Mouse (Mus musculus) megakaryocyte, adult 5-6 weeks (primary cell): ENCODE results near the gene Foxo1. TPM values are rescaled to one million over a fixed set of nuclear protein-coding genes. Genes with fewer than 3 reads are reported as not detected.
A peak's percentile ranks its signal among the peaks of the same experiment; 100 is the strongest.

Source experiments
- ATAC-seq: 2 replicates; pipeline ENCODE4 v1.8.0; 2016; ENCODE audit warnings: mild to moderate bottlenecking, inconsistent platforms; ENCODE audit not compliant: poor library complexity, severe bottlenecking
- total RNA-seq, 2 experiments: library from RNA; stranded (forward) in 1 of 2; stranded (reverse) in 1 of 2; fragments of 153-499, 151-499 nt in 1 of 2; fragments of 221-1000, 200-1000 nt in 1 of 2; gene quantifications; 2 replicates each; pipeline versions ENCODE4 v1.2.3 to v1.2.4; 2015 to 2017

Foxo1 gene
- total RNA-seq, 2 experiments from 2014 or later: 1.6 to 10.0 TPM

- ATAC-seq: no peak
Measured at GRCm38 (mm10) chr3:52357265-52357953, 89.3 kb downstream of the Foxo1 start.

GRCm38 (mm10) chr3:52364576-52364975, 96.4 kb downstream of the Foxo1 start:
- no peak for ATAC-seq

DNA sequence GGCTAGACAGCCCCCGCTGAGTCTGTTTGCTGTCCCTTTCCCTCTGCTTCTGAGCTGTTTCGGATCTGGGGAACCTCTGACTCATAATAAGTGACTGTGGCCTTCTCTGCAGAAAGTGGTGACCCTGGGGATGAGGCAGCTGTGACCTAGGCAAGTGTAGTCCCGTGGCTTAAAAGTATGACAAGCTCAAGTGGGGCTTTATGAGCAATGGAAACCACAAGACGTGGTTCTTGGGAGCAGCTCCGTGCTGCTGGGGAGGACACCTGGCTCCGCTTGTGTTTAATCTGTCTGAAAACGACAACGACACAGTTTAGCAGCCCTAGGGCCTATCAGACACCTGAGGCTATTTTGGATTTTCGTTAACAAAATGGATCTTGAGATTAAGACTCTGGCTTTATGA, 101.1 kb downstream of the Foxo1 start:
- ATAC-seq: no peak

- ATAC-seq: no peak
Measured at GRCm38 (mm10) chr3:52369881-52370428, 101.8 kb downstream of the Foxo1 start.

DNA sequence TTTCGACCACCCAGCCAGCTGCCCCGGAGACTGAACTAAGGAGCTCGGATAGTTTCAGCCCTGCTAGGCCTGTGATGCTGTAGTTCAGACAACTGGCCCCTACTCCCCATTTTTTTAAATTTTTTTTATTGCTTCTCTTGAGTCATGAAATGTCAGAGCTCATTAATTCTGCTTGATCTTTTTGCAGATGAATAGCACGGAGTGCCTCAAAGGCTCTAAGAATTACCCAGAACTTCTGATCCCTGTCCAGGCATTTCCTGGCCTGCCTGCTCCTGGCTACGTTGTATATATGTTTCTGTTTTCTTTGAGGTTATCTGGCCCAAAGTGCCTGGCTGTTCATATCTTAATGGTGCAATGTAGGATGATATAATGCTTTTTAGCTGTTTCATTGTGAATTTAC, 108.8 kb downstream of the Foxo1 start:
- ATAC-seq: no peak

DNA sequence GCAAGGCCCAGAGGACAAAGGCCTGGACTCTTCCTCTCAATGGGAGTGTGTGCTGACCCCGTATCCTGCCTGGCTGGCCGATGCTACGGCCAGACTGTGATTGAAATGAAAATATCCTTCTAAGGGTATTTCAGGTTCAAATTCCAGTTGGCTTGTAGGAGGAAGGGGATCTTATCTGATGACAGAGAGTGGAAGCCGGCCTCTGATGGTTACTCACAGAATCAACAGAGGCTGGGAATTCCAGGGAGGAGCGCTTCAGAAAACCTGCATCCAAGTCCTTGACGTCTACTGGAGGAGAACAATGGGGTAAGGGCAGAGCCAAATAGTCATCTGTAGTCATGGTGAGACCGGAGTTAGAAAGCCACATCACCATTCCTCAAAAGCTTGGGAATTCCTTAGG, 115.2 kb downstream of the Foxo1 start:
- ATAC-seq: no peak

- no peak for ATAC-seq
Measured at GRCm38 (mm10) chr3:52386343-52386742, 118.2 kb downstream of the Foxo1 start.

DNA sequence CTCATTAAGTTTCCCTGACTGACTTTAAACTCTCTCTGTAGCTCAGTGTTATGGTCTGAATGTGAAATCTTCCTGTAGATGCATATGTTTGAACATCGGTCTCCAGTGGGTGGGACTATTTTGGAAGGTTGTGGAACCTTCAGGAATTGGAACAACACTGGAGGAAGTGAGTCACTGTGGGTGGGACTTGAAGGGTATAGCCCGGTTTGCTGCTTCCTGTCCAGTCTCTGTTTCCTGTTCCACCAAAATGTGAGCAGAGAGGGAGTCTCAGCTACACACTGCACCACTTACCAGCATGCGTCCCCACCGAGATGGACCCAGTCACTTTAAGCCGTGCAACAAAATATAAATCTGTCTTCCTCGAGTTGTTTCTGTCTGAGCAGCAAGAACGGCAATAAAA, 122.2 kb downstream of the Foxo1 start:
- ATAC-seq: peak; percentile 49; the same call in 1 of the 2 replicates

DNA sequence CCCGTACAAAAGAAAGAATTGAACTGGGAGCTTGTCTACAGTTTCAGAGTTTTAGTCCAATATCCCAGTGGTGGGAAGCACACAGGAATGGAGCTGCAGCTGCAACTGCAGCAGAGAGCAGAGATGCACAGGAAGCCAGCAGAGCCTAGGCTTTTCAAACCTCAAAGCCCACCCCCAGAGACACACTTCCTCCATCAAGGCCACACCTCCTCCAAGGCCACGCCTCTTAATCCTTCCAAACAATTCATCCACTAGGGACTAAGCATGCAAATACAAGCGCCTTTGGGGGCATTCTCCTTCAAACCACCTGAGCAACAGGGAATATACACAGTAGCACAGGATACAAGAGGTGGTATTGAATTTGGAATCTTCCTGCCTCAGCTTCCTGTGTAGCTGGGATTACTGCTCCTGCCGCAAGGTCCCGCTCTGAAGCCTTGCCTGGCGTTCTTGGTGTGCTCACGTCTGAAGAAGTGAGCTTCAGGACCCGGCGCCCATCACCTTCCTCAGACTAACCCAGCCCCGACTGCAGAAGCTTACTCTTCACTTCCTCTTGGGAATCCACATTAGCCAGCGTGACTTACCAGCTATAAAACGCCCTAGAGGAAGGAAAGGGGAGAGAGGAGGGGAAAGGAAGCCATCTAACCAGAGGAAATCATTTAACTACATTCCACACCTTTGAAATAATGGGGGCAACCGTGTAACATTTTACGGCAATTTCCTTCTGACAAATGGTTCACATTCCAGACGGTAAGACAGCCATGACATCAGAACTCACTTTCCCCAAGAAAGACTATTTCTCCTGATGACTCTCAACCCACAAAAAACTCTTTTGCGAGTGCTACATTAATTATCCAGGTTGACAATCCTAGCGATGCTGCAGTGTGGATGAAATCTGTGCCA, 122.9 kb downstream of the Foxo1 start:
- no peak for ATAC-seq

GRCm38 (mm10) chr3:52391897-52392296, 123.8 kb downstream of the Foxo1 start:
- no peak for ATAC-seq

DNA sequence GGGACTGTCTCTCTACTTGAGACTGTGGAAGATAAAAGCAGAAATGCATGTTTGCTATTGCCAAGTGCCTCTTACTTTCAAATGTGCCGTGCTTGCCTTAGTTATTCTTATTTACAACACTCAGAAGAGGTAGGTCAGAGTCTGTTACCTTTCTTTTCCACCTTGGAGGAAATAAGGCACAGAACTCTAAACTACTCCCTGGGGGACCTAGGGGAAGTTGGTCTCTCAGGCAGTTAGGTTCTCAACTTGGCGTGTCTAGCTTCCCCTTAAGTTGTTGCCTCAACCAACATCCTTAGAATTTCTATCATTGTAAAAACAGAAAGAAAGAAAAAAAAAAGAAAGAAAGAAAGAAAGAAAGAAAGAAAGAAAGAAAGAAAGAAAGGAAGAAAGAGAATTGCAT, 124.4 kb downstream of the Foxo1 start:
- no peak for ATAC-seq

DNA sequence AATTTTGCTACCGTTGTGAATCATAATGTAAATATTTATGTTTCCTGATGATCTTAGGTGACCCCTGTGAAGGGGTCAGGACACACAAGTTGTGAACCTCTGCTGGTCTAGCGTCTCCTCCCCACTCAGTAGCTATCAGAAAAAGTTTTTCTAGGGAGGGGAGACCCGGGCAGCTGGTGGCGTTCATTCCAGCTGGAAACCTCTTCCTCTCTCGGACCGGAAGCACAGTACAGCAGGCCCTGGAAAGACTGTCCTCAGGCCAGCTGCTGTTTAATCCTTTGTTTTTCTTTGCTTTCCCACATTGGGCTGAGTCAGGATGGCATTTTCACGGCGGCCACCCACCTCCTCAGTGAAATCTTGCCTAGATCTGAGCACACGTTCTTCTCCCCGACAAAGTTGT, 125.0 kb downstream of the Foxo1 start:
- no peak for ATAC-seq

- peak; percentile 71 for ATAC-seq
Measured at GRCm38 (mm10) chr3:52396121-52396731, 128.1 kb downstream of the Foxo1 start.

- no peak for ATAC-seq
Measured at GRCm38 (mm10) chr3:52396951-52397615, 128.9 kb downstream of the Foxo1 start.

GRCm38 (mm10) chr3:52397961-52398360, 129.8 kb downstream of the Foxo1 start:
- ATAC-seq: no peak

GRCm38 (mm10) chr3:52400284-52401161, 132.4 kb downstream of the Foxo1 start:
- no peak for ATAC-seq

DNA sequence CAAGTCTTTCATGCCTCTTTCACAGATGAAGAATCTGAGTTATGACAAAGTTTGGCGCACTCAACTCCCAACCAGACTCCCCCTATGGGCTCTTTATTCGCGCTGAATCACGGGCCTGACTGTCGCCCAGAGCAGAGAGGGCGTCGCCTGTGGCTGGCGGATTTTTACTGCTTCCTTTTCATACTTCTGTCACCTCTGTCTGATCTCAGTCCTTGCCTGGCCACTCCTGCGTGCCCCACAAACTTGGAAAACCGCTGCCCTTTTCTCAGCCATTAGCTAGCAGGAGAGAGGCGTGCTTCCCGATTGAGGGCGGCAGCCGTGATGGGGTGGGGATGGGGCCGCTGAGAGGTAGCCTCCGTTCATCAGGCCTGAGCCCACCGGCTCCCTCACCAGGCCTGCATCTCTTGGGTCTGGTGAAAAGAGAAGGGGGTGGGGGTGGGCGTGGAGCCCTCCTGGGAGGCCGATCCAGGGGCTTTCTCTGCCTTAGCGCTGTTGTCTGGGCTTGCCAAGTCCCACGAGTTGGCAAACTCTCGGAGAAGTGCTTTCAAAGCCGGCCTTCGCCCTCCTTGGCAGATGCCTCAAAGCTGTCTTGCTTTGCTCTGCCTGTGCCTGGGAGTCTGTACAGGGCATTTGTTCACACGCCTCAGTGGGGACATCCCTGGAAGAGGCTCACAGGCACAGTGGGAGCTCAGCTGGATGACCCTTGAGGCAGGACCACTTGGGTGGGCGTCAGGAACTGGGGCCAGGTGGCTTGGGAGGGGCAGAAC, 133.2 kb downstream of the Foxo1 start:
- ATAC-seq: peak; percentile 52
